Mouse (Mus musculus): Measurements from ENCODE around the gene Edem3. TPM values are rescaled to one million over a fixed set of nuclear protein-coding genes. Genes with fewer than 3 reads are reported as not detected.

The Edem3 gene
- polyA plus RNA-seq (2012; ENCODE audit: insufficient read depth, insufficient read length, low replicate concordance, missing spikeins), result 72.2 TPM in 1 of 2 replicates, not detected in the other

GRCm38 (mm10) chr1:151754881-151755659 is at the start of gene Edem3:
Gene Edem3 (plus strand): TSS chr1:151755371.
- TF ChIP-seq POLR2A (IDR thresholded peaks at IDR 0.05; ENCODE audit: insufficient read depth, low read depth, low read length) (peak; percentile 90), CTCF (IDR thresholded peaks at IDR 0.05; ENCODE audit: insufficient read depth, low read depth, low read length) (no peak)
- Histone ChIP-seq H3K27ac (ENCODE audit: insufficient read depth, low read depth, low read length) (peak within 1 kb of the TSS; percentile 85), H3K4me3 (ENCODE audit: insufficient read depth, low read depth, low read length) (peak within 1 kb of the TSS; percentile 80), H3K4me1 (ENCODE audit: control insufficient read depth, insufficient read depth, low read length) (no peaks in the 10 kb centered on the region)
- WGBS, result under 1% methylated on average over 64 of the region's 64 CpGs

GRCm38 (mm10) chr1:151705723-151706396 is 49.3 kb upstream of the Edem3 start:
- WGBS, result 42% methylated on average over 11 of the region's 11 CpGs

GRCm38 (mm10) chr1:151706397-151706752 is 48.8 kb upstream of the Edem3 start:
- no peak for TF ChIP-seq POLR2A (IDR thresholded peaks at IDR 0.05; ENCODE audit: insufficient read depth, low read depth, low read length)
- no peak for TF ChIP-seq CTCF (IDR thresholded peaks at IDR 0.05; ENCODE audit: insufficient read depth, low read depth, low read length)
- Histone ChIP-seq H3K4me1 (ENCODE audit: control insufficient read depth, insufficient read depth, low read length) (peaks cover 4% of the 10 kb centered on the region), H3K27ac (ENCODE audit: insufficient read depth, low read depth, low read length) (no peak overlapping the region), H3K4me3 (ENCODE audit: insufficient read depth, low read depth, low read length) (no peak overlapping the region)
- WGBS, result 79% methylated on average over 3 of the region's 3 CpGs

More at GRCm38 (mm10) chr1:151705723-151706396, 49.3 kb upstream of the Edem3 start:
- Histone ChIP-seq H3K4me3 (ENCODE audit: insufficient read depth, low read depth, low read length) (no peak overlapping the region), H3K27ac (ENCODE audit: insufficient read depth, low read depth, low read length) (no peak overlapping the region), H3K4me1 (ENCODE audit: control insufficient read depth, insufficient read depth, low read length) (peaks cover 4% of the 10 kb centered on the region)
- TF ChIP-seq CTCF (IDR thresholded peaks at IDR 0.05; ENCODE audit: insufficient read depth, low read depth, low read length) (no peak), POLR2A (IDR thresholded peaks at IDR 0.05; ENCODE audit: insufficient read depth, low read depth, low read length) (no peak)

- no peak overlapping the region for H3K4me3 ChIP-seq (ENCODE audit: insufficient read depth, low read depth, low read length)
- 69% methylated on average over 13 of the region's 13 CpGs for WGBS
- no peak overlapping the region for H3K27ac ChIP-seq (ENCODE audit: insufficient read depth, low read depth, low read length)
- TF ChIP-seq POLR2A (IDR thresholded peaks at IDR 0.05; ENCODE audit: insufficient read depth, low read depth, low read length), result no peak
- TF ChIP-seq CTCF (IDR thresholded peaks at IDR 0.05; ENCODE audit: insufficient read depth, low read depth, low read length), result no peak
- H3K4me1 ChIP-seq (ENCODE audit: control insufficient read depth, insufficient read depth, low read length), result no peaks in the 10 kb centered on the region
Measured at GRCm38 (mm10) chr1:151708966-151709733, 46.0 kb upstream of the Edem3 start.

- Histone ChIP-seq H3K4me1 (ENCODE audit: control insufficient read depth, insufficient read depth, low read length) (no peaks in the 10 kb centered on the region), H3K27ac (ENCODE audit: insufficient read depth, low read depth, low read length) (no peak overlapping the region), H3K4me3 (ENCODE audit: insufficient read depth, low read depth, low read length) (no peak overlapping the region)
- no peak for TF ChIP-seq CTCF (IDR thresholded peaks at IDR 0.05; ENCODE audit: insufficient read depth, low read depth, low read length)
- TF ChIP-seq POLR2A (IDR thresholded peaks at IDR 0.05; ENCODE audit: insufficient read depth, low read depth, low read length), result no peak
- 61% methylated on average over 2 of the region's 2 CpGs for WGBS
Measured at GRCm38 (mm10) chr1:151709734-151710022, 45.5 kb upstream of the Edem3 start.

- TF ChIP-seq CTCF (IDR thresholded peaks at IDR 0.05; ENCODE audit: insufficient read depth, low read depth, low read length) (no peak), POLR2A (IDR thresholded peaks at IDR 0.05; ENCODE audit: insufficient read depth, low read depth, low read length) (no peak)
- Histone ChIP-seq H3K4me1 (ENCODE audit: control insufficient read depth, insufficient read depth, low read length) (no peaks in the 10 kb centered on the region), H3K4me3 (ENCODE audit: insufficient read depth, low read depth, low read length) (no peak overlapping the region), H3K27ac (ENCODE audit: insufficient read depth, low read depth, low read length) (no peak overlapping the region)
- WGBS, result 76% methylated on average over 5 of the region's 5 CpGs
Measured at GRCm38 (mm10) chr1:151710424-151711055, 44.6 kb upstream of the Edem3 start.

- H3K27ac ChIP-seq (ENCODE audit: insufficient read depth, low read depth, low read length), result no peak overlapping the region
- TF ChIP-seq CTCF (IDR thresholded peaks at IDR 0.05; ENCODE audit: insufficient read depth, low read depth, low read length) (no peak), POLR2A (IDR thresholded peaks at IDR 0.05; ENCODE audit: insufficient read depth, low read depth, low read length) (no peak)
- WGBS, result 83% methylated on average over 7 of the region's 7 CpGs
- H3K4me3 ChIP-seq (ENCODE audit: insufficient read depth, low read depth, low read length), result no peak overlapping the region
- H3K4me1 ChIP-seq (ENCODE audit: control insufficient read depth, insufficient read depth, low read length), result no peaks in the 10 kb centered on the region
Measured at GRCm38 (mm10) chr1:151711062-151711461, 44.1 kb upstream of the Edem3 start.

GRCm38 (mm10) chr1:151712664-151713063 is 42.5 kb upstream of the Edem3 start:
- TF ChIP-seq POLR2A (IDR thresholded peaks at IDR 0.05; ENCODE audit: insufficient read depth, low read depth, low read length) (no peak), CTCF (IDR thresholded peaks at IDR 0.05; ENCODE audit: insufficient read depth, low read depth, low read length) (no peak)
- Histone ChIP-seq H3K4me1 (ENCODE audit: control insufficient read depth, insufficient read depth, low read length) (no peaks in the 10 kb centered on the region), H3K4me3 (ENCODE audit: insufficient read depth, low read depth, low read length) (no peak overlapping the region), H3K27ac (ENCODE audit: insufficient read depth, low read depth, low read length) (no peak overlapping the region)
- WGBS, result 67% methylated on average over 5 of the region's 5 CpGs

Data from olfactory bulb, adult 2 months (tissue).